Mouse (Mus musculus) midbrain, embryonic 16.5 days (tissue): ENCODE results near the gene Fktn. TPM values are rescaled to one million over a fixed set of nuclear protein-coding genes. Genes with fewer than 3 reads are reported as not detected.
A peak's percentile ranks its signal among the peaks of the same experiment; 100 is the strongest.

ENCODE experiments used
- ATAC-seq: fragments of 200-750 bp; cut with Nextera tagmentation; 2 replicates; pipeline ENCODE4 v1.8.0; 2017; ENCODE audit warnings: moderate TSS enrichment
- H3K27ac ChIP-seq: fragments of 300-500 bp; sonication (generic); 2 replicates; pipeline ENCODE4 v1.5.1; 2014; ENCODE audit warnings: mild to moderate bottlenecking, low read length, mixed read lengths
- H3K27me3 ChIP-seq: fragments of 300-500 bp; sonication (generic); 2 replicates; pipeline ENCODE4 v1.6.1; 2014; ENCODE audit warnings: low read depth, low read length, mixed read lengths; ENCODE audit not compliant: control insufficient read depth, insufficient read depth
- H3K36me3 ChIP-seq: fragments of 300-500 bp; sonication (generic); 2 replicates; pipeline ENCODE4 v1.6.1; 2014; ENCODE audit warnings: mild to moderate bottlenecking, low read length, moderate library complexity, mixed read lengths; ENCODE audit not compliant: control insufficient read depth, insufficient read depth
- H3K4me1 ChIP-seq: fragments of 300-500 bp; sonication (generic); 2 replicates; pipeline ENCODE4 v1.6.1; 2014; ENCODE audit warnings: mild to moderate bottlenecking, low read length, mixed read lengths; ENCODE audit not compliant: control insufficient read depth, insufficient read depth
- H3K4me2 ChIP-seq: fragments of 300-500 bp; sonication (generic); 2 replicates; pipeline ENCODE4 v1.6.1; 2014; ENCODE audit warnings: mild to moderate bottlenecking, low read length, mixed read lengths
- H3K4me3 ChIP-seq: fragments of 300-500 bp; sonication (generic); 2 replicates; pipeline ENCODE4 v1.5.1; 2014; ENCODE audit warnings: low read depth, mild to moderate bottlenecking, low read length, moderate library complexity, mixed read lengths
- H3K9ac ChIP-seq: fragments of 300-500 bp; sonication (generic); 2 replicates; pipeline ENCODE4 v1.6.1; 2014; ENCODE audit warnings: low read depth, low read length, mixed read lengths
- H3K9me3 ChIP-seq: fragments of 300-500 bp; sonication (generic); replicated peaks from 2 replicates; pipeline ENCODE4 v1.6.1; 2014; ENCODE audit warnings: mild to moderate bottlenecking, low read length, mixed read lengths; ENCODE audit not compliant: control insufficient read depth, poor library complexity, severe bottlenecking
- WGBS: fragments of 180-500 bp; shearing (Covaris S2); extraction: QIAGEN DNeasy Blood & Tissue Kit; methylation state at CpG from one replicate; pipeline ENCODE4 v1.1.7; 2014; 5-methylcytosine and 5-hydroxymethylcytosine counted together
- polyA plus RNA-seq: library from polyadenylated mRNA; unstranded; fragments of >200 nt; fragmentation: Nextera tagmentation; extraction: Ambion mirVana; gene quantifications from 2 replicates; pipeline ENCODE4 v1.2.1, GENCODE M21; 2015

The Fktn gene
- polyA plus RNA-seq, 1 experiment from 2014 or later, result 27.0 TPM

GRCm38 (mm10) chr4:53758764-53759163 lies 45.0 kb downstream of the Fktn start:
- no peak for ATAC-seq
- Histone ChIP-seq H3K27me3 (no peaks in the 10 kb centered on the region), H3K27ac (no peak overlapping the region), H3K36me3 (peaks cover 10% of the 10 kb centered on the region), H3K4me3 (no peak overlapping the region), H3K9me3 (no peaks in the 10 kb centered on the region), H3K4me1 (no peaks in the 10 kb centered on the region), H3K4me2 (no peak overlapping the region), H3K9ac (no peak overlapping the region)
- 90% methylated on average over 4 of the region's 4 CpGs for WGBS

- Histone ChIP-seq H3K4me1 (no peaks in the 10 kb centered on the region), H3K9me3 (no peaks in the 10 kb centered on the region), H3K4me2 (no peak overlapping the region), H3K27ac (no peak overlapping the region), H3K4me3 (no peak overlapping the region), H3K36me3 (peaks cover 14% of the 10 kb centered on the region), H3K9ac (no peak overlapping the region), H3K27me3 (no peaks in the 10 kb centered on the region)
- no peak for ATAC-seq
- 100% methylated on average over 3 of the region's 3 CpGs for WGBS
These were observed 45.9 kb downstream of the Fktn start for GRCm38 (mm10) chr4:53759678-53760077.

- Histone ChIP-seq H3K36me3 (peaks cover 14% of the 10 kb centered on the region), H3K9ac (no peak overlapping the region), H3K9me3 (no peaks in the 10 kb centered on the region), H3K27me3 (no peaks in the 10 kb centered on the region), H3K4me3 (no peak overlapping the region), H3K27ac (no peak overlapping the region), H3K4me1 (no peaks in the 10 kb centered on the region), H3K4me2 (no peak overlapping the region)
- WGBS, result 52% methylated on average over 3 of the region's 3 CpGs
- 0 out of 2 replicates have a peak, but pooled peaks have one; percentile 8 for ATAC-seq
These were observed 48.7 kb downstream of the Fktn start for GRCm38 (mm10) chr4:53762501-53762900.

- H3K9ac ChIP-seq, result no peak overlapping the region
- peaks cover 13% of the 10 kb centered on the region for H3K4me1 ChIP-seq
- H3K9me3 ChIP-seq, result no peaks in the 10 kb centered on the region
- no peak overlapping the region for H3K4me2 ChIP-seq
- no peaks in the 10 kb centered on the region for H3K27me3 ChIP-seq
- 15% methylated on average over 6 of the region's 6 CpGs for WGBS
- H3K36me3 ChIP-seq, result no peaks in the 10 kb centered on the region
- H3K4me3 ChIP-seq, result no peak overlapping the region
- H3K27ac ChIP-seq, result no peak overlapping the region
- peak; percentile 61 for ATAC-seq
These were observed 57.3 kb downstream of the Fktn start for GRCm38 (mm10) chr4:53770958-53771735.

- Histone ChIP-seq H3K9ac (no peak overlapping the region), H3K27ac (no peak overlapping the region), H3K4me1 (peaks cover 13% of the 10 kb centered on the region), H3K36me3 (no peaks in the 10 kb centered on the region), H3K9me3 (no peaks in the 10 kb centered on the region), H3K4me3 (no peak overlapping the region), H3K27me3 (peaks cover 5% of the 10 kb centered on the region; the same call in 1 of the 2 replicates), H3K4me2 (no peak overlapping the region)
- no peak; the same call in 1 of the 2 replicates for ATAC-seq
- WGBS, result 63% methylated on average over 5 of the region's 5 CpGs
These were observed 58.2 kb downstream of the Fktn start for GRCm38 (mm10) chr4:53772004-53772403.

GRCm38 (mm10) chr4:53773911-53774310 lies 60.1 kb downstream of the Fktn start:
- peaks cover 5% of the 10 kb centered on the region for H3K27me3 ChIP-seq
- no peaks in the 10 kb centered on the region for H3K36me3 ChIP-seq
- H3K9ac ChIP-seq, result no peak overlapping the region
- 36% methylated on average over 6 of the region's 6 CpGs for WGBS
- H3K9me3 ChIP-seq, result no peaks in the 10 kb centered on the region
- H3K4me2 ChIP-seq, result no peak overlapping the region
- ATAC-seq, result no peak
- H3K4me3 ChIP-seq, result no peak overlapping the region
- no peak overlapping the region for H3K27ac ChIP-seq
- peaks cover 15% of the 10 kb centered on the region for H3K4me1 ChIP-seq

- H3K9me3 ChIP-seq, result no peaks in the 10 kb centered on the region
- H3K4me2 ChIP-seq, result no peak overlapping the region
- peaks cover 10% of the 10 kb centered on the region for H3K4me1 ChIP-seq
- peaks cover 5% of the 10 kb centered on the region for H3K27me3 ChIP-seq
- H3K27ac ChIP-seq, result no peak overlapping the region
- no peak for ATAC-seq
- 29% methylated on average over 4 of the region's 4 CpGs for WGBS
- H3K4me3 ChIP-seq, result no peak overlapping the region
- H3K36me3 ChIP-seq, result no peaks in the 10 kb centered on the region
- no peak overlapping the region for H3K9ac ChIP-seq
These were observed 67.6 kb downstream of the Fktn start for GRCm38 (mm10) chr4:53781396-53781795.

- ATAC-seq, result no peak
- H3K4me3 ChIP-seq, result no peak overlapping the region
- WGBS, result 9% methylated on average over 14 of the region's 14 CpGs
These were observed 68.6 kb downstream of the Fktn start for GRCm38 (mm10) chr4:53782216-53783070.

More at GRCm38 (mm10) chr4:53782216-53783070, 68.6 kb downstream of the Fktn start:
- Histone ChIP-seq H3K4me1 (peaks cover 10% of the 10 kb centered on the region), H3K36me3 (no peaks in the 10 kb centered on the region), H3K27me3 (no peaks in the 10 kb centered on the region; the same call in none of the 2 replicates), H3K9ac (no peak overlapping the region), H3K27ac (no peak overlapping the region), H3K9me3 (no peaks in the 10 kb centered on the region), H3K4me2 (peak overlapping the region; percentile 4; the same call in 1 of the 2 replicates)
